Mouse (Mus musculus): ENCODE measurements around the gene Cdc14a. TPM values are rescaled to one million over a fixed set of nuclear protein-coding genes. Genes with fewer than 3 reads are reported as not detected.

Gene Cdc14a
- polyA plus RNA-seq, 1 experiment = 8.0 TPM

DNA sequence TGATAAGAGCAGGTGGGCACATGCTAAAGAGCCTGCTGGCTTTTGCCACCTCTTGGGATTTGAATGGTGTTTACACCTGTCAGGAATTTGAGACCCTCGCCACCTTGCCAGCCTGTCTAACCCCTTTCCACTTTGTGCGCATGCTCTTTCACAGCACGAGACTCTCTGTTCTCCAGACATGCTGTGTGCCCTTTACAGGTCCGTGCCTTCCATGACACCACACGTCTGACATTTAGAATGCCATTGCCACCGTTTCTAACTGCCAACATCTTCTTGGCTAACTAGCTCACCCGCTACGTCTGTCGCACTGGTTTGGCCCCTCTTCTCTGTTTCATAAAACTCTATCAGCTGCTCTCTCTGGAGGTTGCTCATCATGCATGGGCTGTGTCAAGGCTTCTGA is 20.5 kb upstream of the Cdc14a start:
- no peaks in the 10 kb centered on the region for H3K27me3 ChIP-seq (ENCODE audit: control insufficient read depth, insufficient read depth, low read length)
- no peaks in the 10 kb centered on the region for H3K36me3 ChIP-seq (ENCODE audit: control insufficient read depth, insufficient read depth, low read length)
- H3K4me1 ChIP-seq (replicated peaks; ENCODE audit: control insufficient read depth, insufficient read depth, low read length) = peaks cover 11% of the 10 kb centered on the region
- WGBS = 97% methylated on average over 9 of the region's 9 CpGs
- no peak overlapping the region for H3K27ac ChIP-seq (ENCODE audit: control insufficient read depth, insufficient read depth, low read length)
- no peak for TF ChIP-seq CTCF (IDR thresholded peaks at IDR 0.05; ENCODE audit: borderline replicate concordance, control insufficient read depth, extremely low read depth, insufficient read depth, low read length, poor library complexity)
- no peak for TF ChIP-seq POLR2A (IDR thresholded peaks at IDR 0.05; ENCODE audit: control insufficient read depth, extremely low read depth, insufficient read depth, low read length, poor library complexity)
- DNase-seq = no peak
- H3K4me3 ChIP-seq (ENCODE audit: control insufficient read depth, insufficient read depth, low read length) = no peak overlapping the region

DNA sequence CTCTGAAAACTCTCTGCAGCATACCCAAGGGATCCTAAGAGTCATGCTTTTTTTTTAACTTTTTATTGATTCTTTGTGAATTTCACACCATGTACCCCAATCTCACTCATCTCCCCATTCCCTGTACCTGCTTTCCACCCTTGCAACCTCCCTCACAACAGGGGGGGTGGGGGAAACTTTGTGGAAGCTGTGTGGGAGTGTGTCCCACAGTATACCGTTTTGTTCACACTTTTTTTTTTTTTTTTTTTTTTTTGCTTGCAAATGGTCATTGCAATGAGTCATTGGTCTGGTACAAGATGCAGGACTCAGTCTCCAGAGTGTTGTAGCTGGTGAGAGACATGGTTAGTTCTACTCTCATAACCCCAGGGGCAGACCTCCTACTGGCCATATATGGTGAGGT is 19.0 kb upstream of the Cdc14a start:
- DNase-seq = no peak
- no peak overlapping the region for H3K4me3 ChIP-seq (ENCODE audit: control insufficient read depth, insufficient read depth, low read length)
- no peak overlapping the region for H3K27ac ChIP-seq (ENCODE audit: control insufficient read depth, insufficient read depth, low read length)
- no peaks in the 10 kb centered on the region for H3K36me3 ChIP-seq (ENCODE audit: control insufficient read depth, insufficient read depth, low read length)
- TF ChIP-seq POLR2A (IDR thresholded peaks at IDR 0.05; ENCODE audit: control insufficient read depth, extremely low read depth, insufficient read depth, low read length, poor library complexity) (no peak), CTCF (IDR thresholded peaks at IDR 0.05; ENCODE audit: borderline replicate concordance, control insufficient read depth, extremely low read depth, insufficient read depth, low read length, poor library complexity) (no peak)
- 93% methylated on average over 1 of the region's 1 CpGs for WGBS
- peaks cover 11% of the 10 kb centered on the region for H3K4me1 ChIP-seq (replicated peaks; ENCODE audit: control insufficient read depth, insufficient read depth, low read length)
- no peaks in the 10 kb centered on the region for H3K27me3 ChIP-seq (ENCODE audit: control insufficient read depth, insufficient read depth, low read length)

DNA sequence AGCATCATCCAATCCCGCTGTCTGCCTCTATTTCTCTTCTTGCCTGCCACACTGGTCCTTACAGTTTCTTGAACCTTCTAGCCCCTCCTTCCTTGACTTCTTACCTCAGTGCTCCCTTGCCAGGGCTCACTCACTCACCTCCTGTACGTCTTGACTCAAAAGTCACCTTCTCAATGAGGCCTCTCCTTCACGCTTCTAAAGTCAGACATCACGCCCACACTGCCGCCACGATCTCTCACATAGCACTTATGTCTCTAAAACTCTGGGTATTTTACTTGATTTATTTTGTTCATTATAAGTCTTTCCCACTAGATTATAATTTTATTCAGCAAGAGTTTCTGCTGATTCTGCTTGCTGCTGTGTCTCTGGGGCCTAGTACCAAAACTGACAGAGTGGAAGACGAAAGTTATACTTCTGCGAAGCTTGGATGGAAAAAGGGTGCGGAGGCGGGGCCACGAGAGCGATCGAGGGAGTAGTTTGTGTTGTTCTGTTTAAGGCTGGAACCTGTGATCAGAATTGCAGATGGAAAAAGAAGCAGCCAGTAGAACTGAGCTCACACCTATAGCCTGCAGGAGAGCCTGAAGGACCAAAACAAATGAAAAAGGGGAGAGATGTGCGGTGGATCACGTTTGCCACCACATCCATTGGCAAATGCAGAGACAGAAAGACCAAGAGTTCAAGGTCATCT is 17.8 kb upstream of the Cdc14a start:
- TF ChIP-seq POLR2A (IDR thresholded peaks at IDR 0.05; ENCODE audit: control insufficient read depth, extremely low read depth, insufficient read depth, low read length, poor library complexity) = no peak
- TF ChIP-seq CTCF (IDR thresholded peaks at IDR 0.05; ENCODE audit: borderline replicate concordance, control insufficient read depth, extremely low read depth, insufficient read depth, low read length, poor library complexity) = no peak
- peaks cover 15% of the 10 kb centered on the region for H3K4me1 ChIP-seq (replicated peaks; ENCODE audit: control insufficient read depth, insufficient read depth, low read length)
- no peaks in the 10 kb centered on the region for H3K27me3 ChIP-seq (ENCODE audit: control insufficient read depth, insufficient read depth, low read length)
- H3K27ac ChIP-seq (ENCODE audit: control insufficient read depth, insufficient read depth, low read length) = no peak overlapping the region
- H3K36me3 ChIP-seq (ENCODE audit: control insufficient read depth, insufficient read depth, low read length) = no peaks in the 10 kb centered on the region
- H3K4me3 ChIP-seq (ENCODE audit: control insufficient read depth, insufficient read depth, low read length) = no peak overlapping the region
- DNase-seq = no peak
- WGBS = 93% methylated on average over 15 of the region's 15 CpGs

DNA sequence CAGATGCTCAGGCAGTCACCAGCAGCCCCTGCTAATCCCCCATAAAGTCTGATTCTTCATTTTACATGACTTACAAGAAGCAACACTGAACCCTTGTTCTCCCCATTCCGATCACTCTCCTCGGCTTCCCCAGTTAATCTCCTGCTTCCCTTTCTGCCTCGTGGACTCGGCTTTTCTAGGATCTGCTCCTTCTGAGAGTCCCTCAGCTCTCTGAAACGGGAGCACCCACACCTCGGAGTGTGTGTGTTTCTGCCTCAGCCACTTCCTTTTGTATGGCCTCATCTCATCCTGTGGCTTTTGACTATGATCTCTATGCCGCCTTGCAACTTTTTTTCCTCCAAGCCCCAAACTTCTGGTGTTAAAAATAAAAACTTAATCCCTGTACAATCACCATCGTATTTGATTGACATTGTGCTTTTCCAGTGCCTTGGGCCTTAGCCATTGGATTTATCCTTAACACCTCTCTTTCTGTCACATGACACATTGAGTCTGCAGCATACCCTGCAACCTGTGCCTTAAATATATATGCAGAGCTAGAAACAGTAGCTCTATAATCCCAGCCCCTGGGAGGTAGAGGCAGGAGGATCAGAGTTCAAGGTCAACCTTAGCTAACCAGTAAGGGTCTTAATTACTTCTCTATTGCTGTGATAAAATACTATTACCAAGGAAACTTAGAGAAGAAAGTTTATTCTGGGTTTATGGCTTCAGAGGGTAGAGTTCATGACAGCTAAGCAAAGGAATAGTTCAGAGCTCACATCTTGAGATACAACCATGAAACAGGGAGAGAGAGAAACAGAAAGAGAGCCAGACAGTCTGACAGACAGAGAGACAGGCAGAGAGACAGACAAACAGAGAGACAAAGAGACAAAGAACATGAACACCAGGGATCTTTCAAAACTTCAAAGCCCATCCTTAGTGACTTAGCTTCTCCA is 16.5 kb upstream of the Cdc14a start:
- Histone ChIP-seq H3K36me3 (ENCODE audit: control insufficient read depth, insufficient read depth, low read length) (no peaks in the 10 kb centered on the region), H3K27me3 (ENCODE audit: control insufficient read depth, insufficient read depth, low read length) (no peaks in the 10 kb centered on the region), H3K4me3 (ENCODE audit: control insufficient read depth, insufficient read depth, low read length) (0 out of 2 replicates have a peak overlapping the region, but pooled peaks have one; percentile 18), H3K4me1 (replicated peaks; ENCODE audit: control insufficient read depth, insufficient read depth, low read length) (peaks cover 21% of the 10 kb centered on the region), H3K27ac (ENCODE audit: control insufficient read depth, insufficient read depth, low read length) (peak overlapping the region; percentile 80)
- WGBS = 8% methylated on average over 8 of the region's 8 CpGs
- peak; percentile 45 for DNase-seq
- TF ChIP-seq CTCF (IDR thresholded peaks at IDR 0.05; ENCODE audit: borderline replicate concordance, control insufficient read depth, extremely low read depth, insufficient read depth, low read length, poor library complexity) (no peak), POLR2A (IDR thresholded peaks at IDR 0.05; ENCODE audit: control insufficient read depth, extremely low read depth, insufficient read depth, low read length, poor library complexity) (no peak)

DNA sequence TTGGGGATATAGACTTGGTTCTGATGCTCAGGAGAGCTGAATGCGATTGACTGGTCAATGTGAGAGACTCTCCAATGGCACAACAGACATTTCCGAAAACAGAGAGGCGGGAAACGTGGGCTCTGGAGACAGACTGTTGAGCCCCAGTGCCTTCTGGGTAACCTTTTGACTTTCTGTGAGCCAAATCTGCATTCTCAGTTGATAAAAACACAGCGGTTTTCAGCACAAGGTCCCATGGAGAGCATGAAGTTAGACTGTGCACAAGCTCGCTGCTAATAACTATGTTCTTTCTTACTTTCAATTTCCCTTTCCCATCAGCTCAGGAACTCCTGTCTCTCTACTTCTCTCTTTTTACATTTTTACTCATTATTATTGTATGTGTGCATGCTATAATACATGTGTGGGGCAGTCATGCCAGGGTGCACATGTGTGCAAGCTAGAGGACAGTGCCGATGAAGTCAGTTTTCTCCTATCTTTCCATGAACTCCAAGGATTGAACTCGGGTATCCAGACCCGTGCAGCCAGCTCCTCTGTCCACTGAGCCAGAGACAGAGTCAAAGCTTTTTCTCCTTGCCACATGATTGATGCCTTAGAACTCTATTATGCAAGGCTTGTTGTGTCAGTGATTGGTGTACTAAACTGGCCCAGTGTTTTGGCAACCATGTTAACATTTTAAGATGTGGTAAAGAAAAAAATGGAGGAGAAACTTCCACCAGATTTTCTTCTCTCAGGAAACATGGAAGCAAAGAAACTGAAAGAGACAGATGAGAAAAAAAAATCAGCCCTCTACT is 13.2 kb upstream of the Cdc14a start:
- no peak overlapping the region for H3K4me3 ChIP-seq (ENCODE audit: control insufficient read depth, insufficient read depth, low read length)
- no peak for DNase-seq
- no peaks in the 10 kb centered on the region for H3K36me3 ChIP-seq (ENCODE audit: control insufficient read depth, insufficient read depth, low read length)
- H3K4me1 ChIP-seq (replicated peaks; ENCODE audit: control insufficient read depth, insufficient read depth, low read length) = peaks cover 24% of the 10 kb centered on the region
- TF ChIP-seq POLR2A (IDR thresholded peaks at IDR 0.05; ENCODE audit: control insufficient read depth, extremely low read depth, insufficient read depth, low read length, poor library complexity) = no peak
- TF ChIP-seq CTCF (IDR thresholded peaks at IDR 0.05; ENCODE audit: borderline replicate concordance, control insufficient read depth, extremely low read depth, insufficient read depth, low read length, poor library complexity) = no peak
- H3K27me3 ChIP-seq (ENCODE audit: control insufficient read depth, insufficient read depth, low read length) = no peaks in the 10 kb centered on the region
- peak overlapping the region; percentile 59 for H3K27ac ChIP-seq (ENCODE audit: control insufficient read depth, insufficient read depth, low read length)
- 58% methylated on average over 9 of the region's 9 CpGs for WGBS

DNA sequence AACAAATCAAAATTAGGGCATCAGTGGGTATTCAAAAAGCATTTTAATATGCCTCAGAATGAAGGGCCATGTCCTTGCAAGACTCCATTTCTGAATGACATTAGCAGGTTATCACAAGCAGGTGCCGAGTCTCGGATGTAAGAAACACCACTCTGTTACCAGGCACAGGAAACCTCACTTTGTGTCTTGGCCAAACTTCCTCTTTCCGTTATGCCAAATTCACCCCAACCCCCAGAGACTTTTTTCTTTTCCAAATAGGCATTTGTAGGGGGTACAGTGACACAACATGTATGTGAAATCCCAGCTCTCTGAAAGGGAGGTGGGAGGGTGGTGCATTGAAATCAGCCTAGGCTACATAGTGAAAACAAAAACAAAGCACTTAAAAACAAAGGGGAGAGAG is 12.3 kb upstream of the Cdc14a start:
- WGBS = 3% methylated on average over 3 of the region's 3 CpGs
- no peak overlapping the region for H3K4me3 ChIP-seq (ENCODE audit: control insufficient read depth, insufficient read depth, low read length)
- H3K36me3 ChIP-seq (ENCODE audit: control insufficient read depth, insufficient read depth, low read length) = no peaks in the 10 kb centered on the region
- H3K27me3 ChIP-seq (ENCODE audit: control insufficient read depth, insufficient read depth, low read length) = no peaks in the 10 kb centered on the region
- H3K27ac ChIP-seq (ENCODE audit: control insufficient read depth, insufficient read depth, low read length) = peak overlapping the region; percentile 85
- DNase-seq = peak; percentile 30
- peaks cover 18% of the 10 kb centered on the region for H3K4me1 ChIP-seq (replicated peaks; ENCODE audit: control insufficient read depth, insufficient read depth, low read length)
- TF ChIP-seq CTCF (IDR thresholded peaks at IDR 0.05; ENCODE audit: borderline replicate concordance, control insufficient read depth, extremely low read depth, insufficient read depth, low read length, poor library complexity) (no peak), POLR2A (IDR thresholded peaks at IDR 0.05; ENCODE audit: control insufficient read depth, extremely low read depth, insufficient read depth, low read length, poor library complexity) (no peak)

Measured in thymus, adult 2 months (tissue).